Comparison of ENCODE assay signal across 22 mouse cellular contexts in genomic region chr5:136760345-136760744, GRCm38 (mm10).
A peak's percentile ranks its signal among the peaks of the same experiment; 100 is the strongest.
DNase-seq lines count a peak whose midpoint lies in the region; ATAC-seq and TF ChIP-seq lines count a peak whose summit lies in the region.
"Had no signal": no experiment of that assay in that cellular context is flagged by ENCODE, and none has a peak within 500 bp of the region (broad histone marks: within the 10 kb centered on the region; RNA-seq: fewer than 3 reads in every experiment).

No protein-coding gene starts in this region.

- no peaks in the 10 kb centered on the region for H3K79me2 ChIP-seq in myocyte (ENCODE audit: control insufficient read depth, insufficient read depth)

- H3ac ChIP-seq in myocyte (ENCODE audit: control insufficient read depth, insufficient read length), result no peak overlapping the region

- no peaks in the 10 kb centered on the region for H3K27me3 ChIP-seq in myocyte (ENCODE audit: control insufficient read depth, insufficient read depth, insufficient read length)
- H3K27me3 ChIP-seq: embryonic facial prominence, embryonic 13.5 days; forebrain, embryonic 13.5 days; hindbrain, embryonic 13.5 days; Patski had no signal

- H3K4me2 ChIP-seq in myocyte (ENCODE audit: low read depth), result peak overlapping the region; percentile 18
- H3K4me2 ChIP-seq: embryonic facial prominence, embryonic 13.5 days; forebrain, embryonic 13.5 days; hindbrain, embryonic 13.5 days had no signal

- intact Hi-C loops in left cerebral cortex, adult 2 months (cut with DNase I), result no loop called here

- no peak overlapping the region for H3K4me3 ChIP-seq in myocyte
- H3K4me3 ChIP-seq in left cerebral cortex, adult 2 months, result no peak overlapping the region
- H3K4me3 ChIP-seq: embryonic facial prominence, embryonic 13.5 days; forebrain, embryonic 13.5 days; heart, embryonic 10.5 days; hindbrain, embryonic 13.5 days had no signal

- H3K36me3 ChIP-seq in myocyte (ENCODE audit: control insufficient read depth, insufficient read depth), result no peaks in the 10 kb centered on the region
- H3K36me3 ChIP-seq: heart, embryonic 10.5 days; hindbrain, embryonic 13.5 days had no signal

- no peak for TF ChIP-seq POLR2A in myocyte (IDR thresholded peaks at IDR 0.05; ENCODE audit: insufficient read length, low read depth)

- DNase-seq in frontal cortex, postnatal 10 days (ENCODE audit: low spot score in 2 of 2), result no peak
- peak; percentile 43 for DNase-seq in 3T3-L1 (ENCODE audit: low read depth, low spot score)
- DNase-seq in brain, adult 2 months (ENCODE audit: low read depth, low spot score), result peak; percentile 56
- DNase-seq in left cerebral cortex, adult 2 months (ENCODE audit: extremely low spot score in 1 of 2, low spot score in 2 of 2), result no peak
- DNase-seq: adrenal gland, postnatal 25 days; cerebellum, adult 8-10 months; cerebellum, postnatal 25 days; forebrain, postnatal 0 days; gastrocnemius, postnatal 36 days; heart, adult 18-20 months; heart, postnatal 14 days; kidney, adult 11 months had no signal

- no peak for TF ChIP-seq CTCF in left cerebral cortex, adult 2 months (IDR thresholded peaks at IDR 0.05)

- H3K27ac ChIP-seq in left cerebral cortex, adult 2 months, result no peak overlapping the region
- H3K27ac ChIP-seq: embryonic facial prominence, embryonic 13.5 days; forebrain, embryonic 13.5 days; heart, embryonic 10.5 days; hindbrain, embryonic 13.5 days; hindbrain, postnatal 0 days had no signal

- ATAC-seq in frontal cortex, adult (ENCODE audit: low TSS enrichment), result peak; percentile 84; the same call in 1 of the 2 replicates
- ATAC-seq in erythroblast, adult 5-6 weeks (replicated peaks; ENCODE audit: low FRiP score, poor library complexity, severe bottlenecking), result no peak
- ATAC-seq: activated CD4-positive, CD25-positive, alpha-beta regulatory T cell, adult 4 months; forebrain, embryonic 13.5 days; forebrain, postnatal 0 days; hindbrain, postnatal 0 days; Patski had no signal

TF ChIP-seq in myocyte, 11 proteins besides CTCF, POLR2A, EP300 and RAD21:
- TF ChIP-seq MAX (IDR thresholded peaks at IDR 0.05; ENCODE audit: low read depth), result no peak
- no peak for TF ChIP-seq MYOD1 (IDR thresholded peaks at IDR 0.05; ENCODE audit: control insufficient read depth in 1 of 3, insufficient read length in 2 of 3, low read depth in 2 of 3)
- no peak for TF ChIP-seq MYOG (IDR thresholded peaks at IDR 0.05; ENCODE audit: control insufficient read depth in 1 of 3, insufficient read depth in 1 of 3, insufficient read length in 2 of 3, low read depth in 2 of 3)
- no peak for TF ChIP-seq SRF (IDR thresholded peaks at IDR 0.05; ENCODE audit: control insufficient read depth, insufficient read length, low read depth)
- no peak for TF ChIP-seq POLR2AphosphoS2 (IDR thresholded peaks at IDR 0.05; ENCODE audit: insufficient read length, low read depth)
- no peak for TF ChIP-seq USF1 (IDR thresholded peaks at IDR 0.05; ENCODE audit: low read depth)
- TF ChIP-seq TCF3 (IDR thresholded peaks at IDR 0.05; ENCODE audit: insufficient read length, low read depth), result no peak
- no peak for TF ChIP-seq E2F4 (IDR thresholded peaks at IDR 0.05; ENCODE audit: insufficient read depth)
- TF ChIP-seq TCF12 (IDR thresholded peaks at IDR 0.05; ENCODE audit: insufficient read depth, poor library complexity, severe bottlenecking), result no peak
- TF ChIP-seq CEBPB (IDR thresholded peaks at IDR 0.05; ENCODE audit: insufficient read depth, poor library complexity, severe bottlenecking), result no peak
- no peak for TF ChIP-seq REST (IDR thresholded peaks at IDR 0.05; ENCODE audit: insufficient read depth, insufficient read length)

Comparison
In these comparisons a context has a peak if more than half of its experiments do, and no peak if none do; other contexts are left out.
1. DNase-seq: peak in 3T3-L1 (single experiment) and brain, adult 2 months (single experiment); none in frontal cortex, postnatal 10 days (0 of 2) and left cerebral cortex, adult 2 months (0 of 2).